Mouse (Mus musculus) spleen, adult 2 months (tissue): ENCODE results near the gene Mlf2.

ENCODE experiments used
- CTCF ChIP-seq: fragments of 200-500 bp; IDR thresholded peaks from 2 replicates; pipeline ENCODE4 v1.5.1; 2011; ENCODE audit warnings: mild to moderate bottlenecking, inconsistent platforms; ENCODE audit not compliant: insufficient read depth, insufficient read length, insufficient replicate concordance; ENCODE audit errors: extremely low read depth
- POLR2A ChIP-seq: fragments of 200-500 bp; IDR thresholded peaks from 2 replicates; pipeline ENCODE4 v1.6.1; 2011; ENCODE audit warnings: low read depth, low read length, inconsistent platforms

DNA sequence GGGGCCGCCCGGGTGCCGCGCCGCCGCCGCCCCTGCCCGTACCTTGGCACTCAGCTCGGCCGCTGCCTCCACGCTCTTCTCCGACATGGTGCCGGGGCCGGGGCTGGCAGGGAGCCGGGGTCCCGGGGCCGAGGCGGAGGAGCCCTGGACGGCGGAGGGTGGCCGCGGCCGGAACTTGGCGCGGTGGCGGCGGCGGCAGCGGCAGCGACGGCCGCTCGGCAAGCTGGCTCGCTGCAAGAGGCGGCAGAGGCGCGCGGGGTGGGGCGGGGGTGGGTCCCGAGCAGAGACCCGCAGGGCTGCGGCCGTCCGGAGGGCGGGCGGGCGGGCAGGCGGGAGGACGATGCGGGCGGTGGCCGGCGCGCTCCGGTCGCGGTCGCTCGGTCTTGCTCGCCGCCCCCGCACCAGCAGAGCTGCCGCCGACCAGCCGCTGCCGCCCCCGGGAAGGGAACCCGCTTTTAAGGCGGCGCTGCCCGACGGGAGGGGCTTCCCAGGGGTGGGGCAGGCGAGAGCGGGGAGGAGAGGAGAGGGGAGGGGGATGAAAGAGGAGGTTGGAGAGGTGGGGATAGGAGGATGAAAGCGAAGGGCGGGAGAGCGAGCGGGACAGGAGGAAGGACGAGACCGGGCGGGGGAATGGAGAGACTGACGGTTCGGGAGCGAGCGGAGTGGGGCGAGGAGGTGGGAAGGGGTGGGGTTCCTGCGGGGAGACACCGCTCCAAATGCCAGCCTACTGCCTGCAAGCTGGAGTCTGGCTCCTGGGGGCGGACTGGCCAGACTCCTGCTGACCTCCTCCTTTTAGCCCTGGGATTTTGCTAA lies 13.5 kb upstream of the Mlf2 start:
- TF ChIP-seq CTCF (no peak), POLR2A (peak; percentile 24; the same call in 1 of the 2 replicates)
